Mouse (Mus musculus): ENCODE results near the gene Ube2m. TPM values are rescaled to one million over a fixed set of nuclear protein-coding genes. Genes with fewer than 3 reads are reported as not detected.
A peak's percentile ranks its signal among the peaks of the same experiment; 100 is the strongest.

Gene Ube2m
- polyA plus RNA-seq, 1 experiment from 2014 or later = 114 TPM

GRCm38 (mm10) chr7:13010005-13010908, 27.8 kb downstream of the Ube2m start, which contains the start of gene Zbtb45:
Gene Zbtb45, minus strand, starts transcription at chr7:13010034.
- peak within 1 kb of the TSS; percentile 79 for H3K4me2 ChIP-seq
- peaks cover 32% of the 10 kb centered on the region for H3K4me1 ChIP-seq
- 12% methylated on average over 26 of the region's 26 CpGs for WGBS
- peak within 1 kb of the TSS; percentile 57 for H3K4me3 ChIP-seq (replicated peaks)
- peaks cover 27% of the 10 kb centered on the region for H3K36me3 ChIP-seq
- no peak for ATAC-seq (replicated peaks; ENCODE audit: low FRiP score)
- H3K9me3 ChIP-seq (replicated peaks) = no peaks in the 10 kb centered on the region
- H3K27ac ChIP-seq = peak within 1 kb of the TSS; percentile 95
- H3K27me3 ChIP-seq = no peaks in the 10 kb centered on the region
- H3K9ac ChIP-seq = peak within 1 kb of the TSS; percentile 79

GRCm38 (mm10) chr7:13009143-13010004, 28.7 kb downstream of the Ube2m start:
- H3K4me3 ChIP-seq (replicated peaks) = peak overlapping the region; percentile 57
- WGBS = under 1% methylated on average over 42 of the region's 42 CpGs
- peak; percentile 88 for ATAC-seq (replicated peaks; ENCODE audit: low FRiP score)

GRCm38 (mm10) chr7:13007341-13008092, 30.6 kb downstream of the Ube2m start:
- no peaks in the 10 kb centered on the region for H3K9me3 ChIP-seq (replicated peaks)
- no peak for ATAC-seq (replicated peaks; ENCODE audit: low FRiP score)
- peaks cover 32% of the 10 kb centered on the region for H3K4me1 ChIP-seq
- peak overlapping the region; percentile 25 for H3K4me3 ChIP-seq (replicated peaks)
- peak overlapping the region; percentile 25; the same call in 1 of the 2 replicates for H3K9ac ChIP-seq
- peaks cover 41% of the 10 kb centered on the region for H3K36me3 ChIP-seq
- no peak overlapping the region for H3K27ac ChIP-seq
- H3K4me2 ChIP-seq = peak overlapping the region; percentile 79
- no peaks in the 10 kb centered on the region for H3K27me3 ChIP-seq
- 38% methylated on average over 57 of the region's 57 CpGs for WGBS

More at GRCm38 (mm10) chr7:13009143-13010004, 28.7 kb downstream of the Ube2m start:
- no peaks in the 10 kb centered on the region for H3K27me3 ChIP-seq
- peak overlapping the region; percentile 95 for H3K27ac ChIP-seq
- peak overlapping the region; percentile 79 for H3K9ac ChIP-seq
- peaks cover 34% of the 10 kb centered on the region for H3K36me3 ChIP-seq
- H3K4me2 ChIP-seq = peak overlapping the region; percentile 79
- no peaks in the 10 kb centered on the region for H3K9me3 ChIP-seq (replicated peaks)
- H3K4me1 ChIP-seq = peaks cover 32% of the 10 kb centered on the region

GRCm38 (mm10) chr7:13006531-13006930, 31.5 kb downstream of the Ube2m start:
- no peak for ATAC-seq (replicated peaks; ENCODE audit: low FRiP score)
- WGBS = 84% methylated on average over 10 of the region's 10 CpGs
- no peak overlapping the region for H3K9ac ChIP-seq

GRCm38 (mm10) chr7:13006011-13006410, 32.1 kb downstream of the Ube2m start:
- H3K4me2 ChIP-seq = no peak overlapping the region
- H3K36me3 ChIP-seq = peaks cover 41% of the 10 kb centered on the region
- 92% methylated on average over 17 of the region's 17 CpGs for WGBS
- H3K9ac ChIP-seq = no peak overlapping the region
- no peak overlapping the region for H3K27ac ChIP-seq
- no peak for ATAC-seq (replicated peaks; ENCODE audit: low FRiP score)
- no peak overlapping the region for H3K4me3 ChIP-seq (replicated peaks)
- H3K4me1 ChIP-seq = peaks cover 32% of the 10 kb centered on the region
- no peaks in the 10 kb centered on the region for H3K27me3 ChIP-seq
- H3K9me3 ChIP-seq (replicated peaks) = no peaks in the 10 kb centered on the region

More at GRCm38 (mm10) chr7:13006531-13006930, 31.5 kb downstream of the Ube2m start:
- Histone ChIP-seq H3K4me3 (replicated peaks) (no peak overlapping the region), H3K4me2 (no peak overlapping the region), H3K36me3 (peaks cover 41% of the 10 kb centered on the region), H3K9me3 (replicated peaks) (no peaks in the 10 kb centered on the region), H3K4me1 (peaks cover 32% of the 10 kb centered on the region), H3K27me3 (no peaks in the 10 kb centered on the region), H3K27ac (no peak overlapping the region)

- Histone ChIP-seq H3K9ac (no peak overlapping the region), H3K4me1 (peaks cover 16% of the 10 kb centered on the region), H3K27ac (no peak overlapping the region), H3K9me3 (replicated peaks) (no peaks in the 10 kb centered on the region), H3K27me3 (no peaks in the 10 kb centered on the region), H3K36me3 (peaks cover 41% of the 10 kb centered on the region), H3K4me3 (replicated peaks) (no peak overlapping the region), H3K4me2 (no peak overlapping the region)
- no peak for ATAC-seq (replicated peaks; ENCODE audit: low FRiP score)
- 70% methylated on average over 5 of the region's 5 CpGs for WGBS
Observed at GRCm38 (mm10) chr7:13003380-13003779, 34.7 kb downstream of the Ube2m start.

GRCm38 (mm10) chr7:13001584-13001983, 36.5 kb downstream of the Ube2m start:
- H3K9ac ChIP-seq = no peak overlapping the region
- H3K9me3 ChIP-seq (replicated peaks) = no peaks in the 10 kb centered on the region
- no peaks in the 10 kb centered on the region; the same call in 1 of the 2 replicates for H3K4me1 ChIP-seq
- H3K4me3 ChIP-seq (replicated peaks) = no peak overlapping the region
- H3K4me2 ChIP-seq = no peak overlapping the region
- 74% methylated on average over 1 of the region's 1 CpGs for whole genome bisulfite sequencing
- H3K36me3 ChIP-seq = peaks cover 27% of the 10 kb centered on the region
- no peak for ATAC-seq (replicated peaks; ENCODE audit: low FRiP score)
- no peaks in the 10 kb centered on the region for H3K27me3 ChIP-seq
- no peak overlapping the region for H3K27ac ChIP-seq

GRCm38 (mm10) chr7:12998851-12999250, 39.2 kb downstream of the Ube2m start, which contains the start of gene Trim28:
Gene Trim28, plus strand, starts transcription at chr7:12999114.
- Histone ChIP-seq H3K4me3 (replicated peaks) (no peak within 1 kb of the TSS), H3K4me1 (no peaks in the 10 kb centered on the region), H3K9ac (no peak within 1 kb of the TSS), H3K36me3 (peaks cover 1% of the 10 kb centered on the region; the same call in 1 of the 2 replicates), H3K27ac (no peak within 1 kb of the TSS), H3K9me3 (replicated peaks) (no peaks in the 10 kb centered on the region), H3K4me2 (no peak within 1 kb of the TSS), H3K27me3 (no peaks in the 10 kb centered on the region)
- ATAC-seq (replicated peaks; ENCODE audit: low FRiP score) = no peak
- WGBS = 86% methylated on average over 3 of the region's 3 CpGs

- H3K9me3 ChIP-seq (replicated peaks) = no peaks in the 10 kb centered on the region
- no peak within 1 kb of the TSS for H3K9ac ChIP-seq
- 81% methylated on average over 5 of the region's 5 CpGs for WGBS
- no peak within 1 kb of the TSS for H3K27ac ChIP-seq
- H3K4me2 ChIP-seq = no peak within 1 kb of the TSS
- no peak for ATAC-seq (replicated peaks; ENCODE audit: low FRiP score)
- H3K4me3 ChIP-seq (replicated peaks) = no peak within 1 kb of the TSS
- no peaks in the 10 kb centered on the region for H3K4me1 ChIP-seq
- no peaks in the 10 kb centered on the region for H3K36me3 ChIP-seq
- no peaks in the 10 kb centered on the region for H3K27me3 ChIP-seq
Observed at GRCm38 (mm10) chr7:12998053-12998452, 40.0 kb downstream of the Ube2m start, which contains the start of gene Slc27a5. Gene Slc27a5, minus strand, starts transcription at chr7:12998192.

GRCm38 (mm10) chr7:12997230-12997629, 40.8 kb downstream of the Ube2m start:
- no peak for ATAC-seq (replicated peaks; ENCODE audit: low FRiP score)
- WGBS = 69% methylated on average over 5 of the region's 5 CpGs

GRCm38 (mm10) chr7:12995862-12996261, 42.2 kb downstream of the Ube2m start:
- Histone ChIP-seq H3K4me1 (no peaks in the 10 kb centered on the region), H3K9me3 (replicated peaks) (no peaks in the 10 kb centered on the region), H3K27ac (no peak overlapping the region), H3K4me2 (no peak overlapping the region), H3K27me3 (no peaks in the 10 kb centered on the region), H3K9ac (no peak overlapping the region), H3K36me3 (no peaks in the 10 kb centered on the region), H3K4me3 (replicated peaks) (no peak overlapping the region)
- no peak for ATAC-seq (replicated peaks; ENCODE audit: low FRiP score)

More at GRCm38 (mm10) chr7:12997230-12997629, 40.8 kb downstream of the Ube2m start:
- H3K4me1 ChIP-seq = no peaks in the 10 kb centered on the region
- no peak overlapping the region for H3K4me3 ChIP-seq (replicated peaks)
- no peak overlapping the region for H3K9ac ChIP-seq
- H3K9me3 ChIP-seq (replicated peaks) = no peaks in the 10 kb centered on the region
- no peak overlapping the region for H3K27ac ChIP-seq
- H3K4me2 ChIP-seq = no peak overlapping the region
- no peaks in the 10 kb centered on the region for H3K36me3 ChIP-seq
- no peaks in the 10 kb centered on the region for H3K27me3 ChIP-seq
